Mouse (Mus musculus): ENCODE data around the gene Map4k1.

Gene Map4k1

GRCm38 (mm10) chr7:29043016-29043673 is 61.3 kb downstream of the Map4k1 start:
- in situ Hi-C loops (cut with MboI; ENCODE audit: low pct_unique_long_range_greater_than_20kb in 1 of 2, low sequenced_read_pairs in 2 of 2, unreplicated experiment in 1 of 2), result no loop called here

GRCm38 (mm10) chr7:29043674-29044057 is 61.8 kb downstream of the Map4k1 start:
- in situ Hi-C loops (cut with MboI; ENCODE audit: low pct_unique_long_range_greater_than_20kb in 1 of 2, low sequenced_read_pairs in 2 of 2, unreplicated experiment in 1 of 2), result no loop called here

- in situ Hi-C loops (cut with MboI; ENCODE audit: low pct_unique_long_range_greater_than_20kb in 1 of 2, low sequenced_read_pairs in 2 of 2, unreplicated experiment in 1 of 2), result no loop called here
These were observed 62.5 kb downstream of the Map4k1 start for GRCm38 (mm10) chr7:29044302-29044701.

GRCm38 (mm10) chr7:29046533-29046932 is 64.7 kb downstream of the Map4k1 start:
- in situ Hi-C loops (cut with MboI; ENCODE audit: low pct_unique_long_range_greater_than_20kb in 1 of 2, low sequenced_read_pairs in 2 of 2, unreplicated experiment in 1 of 2), result no loop called here

GRCm38 (mm10) chr7:29048070-29048469 is 66.2 kb downstream of the Map4k1 start:
- in situ Hi-C loops (cut with MboI; ENCODE audit: low pct_unique_long_range_greater_than_20kb in 1 of 2, low sequenced_read_pairs in 2 of 2, unreplicated experiment in 1 of 2), result no loop called here

- in situ Hi-C loops (cut with MboI; ENCODE audit: low pct_unique_long_range_greater_than_20kb in 1 of 2, low sequenced_read_pairs in 2 of 2, unreplicated experiment in 1 of 2), result no loop called here
These were observed 66.8 kb downstream of the Map4k1 start for GRCm38 (mm10) chr7:29048615-29049014.

GRCm38 (mm10) chr7:29050797-29051196 is 68.9 kb downstream of the Map4k1 start:
- in situ Hi-C loops (cut with MboI; ENCODE audit: low pct_unique_long_range_greater_than_20kb in 1 of 2, low sequenced_read_pairs in 2 of 2, unreplicated experiment in 1 of 2), result loop anchor here in 1 of 2 experiments (10.0 kb wide), 1 partner anchor 244 kb away; no protein-coding TSS in a partner anchor

- in situ Hi-C loops (cut with MboI; ENCODE audit: low pct_unique_long_range_greater_than_20kb in 1 of 2, low sequenced_read_pairs in 2 of 2, unreplicated experiment in 1 of 2), result loop anchor here in 1 of 2 experiments (10.0 kb wide), 1 partner anchor 242 kb away; no protein-coding TSS in a partner anchor
These were observed 71.0 kb downstream of the Map4k1 start for GRCm38 (mm10) chr7:29052821-29053220.

Measured in mouse embryonic stem cell (cell line).